Mouse (Mus musculus): Measurements from ENCODE around the gene Gpr137.
"Not testable (repeated sequence)": the region's sequence is repeated elsewhere in the genome, so short reads cannot be mapped to it uniquely, and the experiment has no call there.

The Gpr137 gene

DNA sequence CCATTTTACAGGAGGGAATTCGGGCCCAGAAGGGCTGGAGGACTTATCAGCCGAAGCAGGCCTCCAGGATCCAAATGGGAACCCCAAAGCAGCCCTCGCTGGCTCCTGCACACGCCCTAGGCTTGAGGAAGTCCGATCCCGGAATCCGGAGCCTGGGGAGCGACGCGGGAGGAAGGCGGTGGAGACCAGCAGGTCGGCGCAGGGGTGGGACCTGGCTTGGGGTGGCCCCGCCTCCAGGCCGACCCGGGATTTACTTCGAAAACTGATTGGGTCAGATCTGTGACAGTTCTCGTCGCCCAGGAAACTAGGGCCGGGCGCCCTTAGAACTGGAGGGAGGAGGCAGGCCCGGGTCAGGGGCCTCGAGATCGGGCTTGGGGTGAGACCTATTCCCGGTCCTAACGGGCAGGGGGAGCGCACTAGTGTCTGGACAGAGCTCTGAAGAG lies at the start of gene Gpr137:
Gpr137 (minus strand) TSS at position 232 of the 443 bp plus-strand sequence.
- peak; percentile 98 for DNase-seq (ENCODE audit: inconsistent ontology term)

DNA sequence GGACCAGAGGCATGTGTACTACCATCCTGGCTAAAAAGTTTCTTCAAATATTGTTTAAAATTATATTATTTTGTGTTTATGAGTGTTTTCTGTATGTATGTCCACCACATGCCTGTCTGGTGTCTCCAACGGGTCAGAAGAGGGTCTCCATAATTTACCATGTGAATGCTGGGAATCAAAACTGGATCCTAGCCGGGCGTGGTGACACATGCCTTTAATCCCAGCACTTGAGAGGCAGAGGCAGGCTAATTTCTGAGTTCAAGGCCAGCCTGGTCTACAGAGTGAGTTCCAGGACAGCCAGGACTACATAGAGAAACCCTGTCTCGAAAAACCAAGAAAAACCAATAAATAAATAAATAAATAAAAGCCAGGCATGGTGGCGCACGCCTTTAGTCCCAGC lies 48.9 kb upstream of the Gpr137 start:
- DNase-seq (ENCODE audit: inconsistent ontology term): not testable (repeated sequence)

DNA sequence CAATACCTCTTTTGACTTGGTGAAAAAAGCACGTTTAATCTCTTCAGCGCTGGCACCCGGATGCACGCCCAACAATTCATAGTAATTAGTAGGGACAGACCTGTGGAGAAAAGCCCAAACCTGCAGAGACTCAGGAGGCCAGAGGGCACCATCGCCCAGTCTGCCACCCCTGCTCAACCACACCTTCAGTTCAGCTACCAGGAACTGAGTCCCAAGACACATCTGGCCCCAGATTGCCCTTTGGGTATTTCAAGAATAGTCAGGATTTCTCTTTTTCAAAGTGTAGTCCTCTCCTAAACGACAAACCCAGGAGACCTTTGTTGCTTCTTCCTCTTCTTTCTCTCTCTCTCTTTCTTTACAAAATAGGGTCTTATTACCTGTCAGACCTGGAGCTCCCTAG lies 48.4 kb upstream of the Gpr137 start:
- no peak for DNase-seq (ENCODE audit: inconsistent ontology term)

DNA sequence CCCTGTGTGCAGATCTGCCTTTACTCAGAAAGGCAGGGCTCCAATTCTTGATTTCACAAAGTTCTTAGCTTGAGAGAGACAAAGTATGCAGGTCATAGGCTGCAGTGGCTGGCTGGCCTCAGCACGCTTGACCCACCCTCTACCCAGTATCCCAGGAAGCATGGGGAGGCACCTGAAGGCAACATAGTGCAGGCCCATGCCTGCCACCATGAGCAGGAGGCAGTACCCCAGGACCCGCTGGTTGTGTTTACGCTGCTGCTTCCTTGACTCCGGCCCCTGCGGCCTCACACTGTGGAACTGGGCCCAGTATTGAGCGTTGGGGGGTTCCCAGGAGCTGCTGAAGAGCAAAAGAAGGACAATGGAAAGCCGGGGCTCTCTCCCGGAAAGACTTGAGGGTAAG lies 47.0 kb upstream of the Gpr137 start:
- DNase-seq (ENCODE audit: inconsistent ontology term): no peak

DNA sequence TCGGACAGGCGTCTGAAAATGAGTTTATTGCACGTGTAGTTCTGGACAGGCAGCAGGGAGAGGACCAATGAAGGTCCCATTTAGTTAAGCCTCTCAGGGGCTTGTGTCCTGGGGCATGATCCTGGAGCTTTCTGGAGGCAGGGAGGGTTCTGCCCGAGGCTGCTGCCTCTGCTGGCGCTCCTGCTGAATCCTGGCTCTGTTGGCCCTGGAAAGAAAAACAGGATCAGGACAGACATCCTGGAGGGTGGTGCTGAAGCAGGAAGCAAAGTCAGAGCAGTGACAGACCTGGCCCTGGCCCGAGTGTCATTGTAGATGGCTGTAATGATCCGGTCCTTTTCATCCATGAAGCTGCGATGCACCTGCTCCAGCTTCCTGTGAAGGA lies 45.6 kb upstream of the Gpr137 start:
- DNase-seq (ENCODE audit: inconsistent ontology term): no peak

DNA sequence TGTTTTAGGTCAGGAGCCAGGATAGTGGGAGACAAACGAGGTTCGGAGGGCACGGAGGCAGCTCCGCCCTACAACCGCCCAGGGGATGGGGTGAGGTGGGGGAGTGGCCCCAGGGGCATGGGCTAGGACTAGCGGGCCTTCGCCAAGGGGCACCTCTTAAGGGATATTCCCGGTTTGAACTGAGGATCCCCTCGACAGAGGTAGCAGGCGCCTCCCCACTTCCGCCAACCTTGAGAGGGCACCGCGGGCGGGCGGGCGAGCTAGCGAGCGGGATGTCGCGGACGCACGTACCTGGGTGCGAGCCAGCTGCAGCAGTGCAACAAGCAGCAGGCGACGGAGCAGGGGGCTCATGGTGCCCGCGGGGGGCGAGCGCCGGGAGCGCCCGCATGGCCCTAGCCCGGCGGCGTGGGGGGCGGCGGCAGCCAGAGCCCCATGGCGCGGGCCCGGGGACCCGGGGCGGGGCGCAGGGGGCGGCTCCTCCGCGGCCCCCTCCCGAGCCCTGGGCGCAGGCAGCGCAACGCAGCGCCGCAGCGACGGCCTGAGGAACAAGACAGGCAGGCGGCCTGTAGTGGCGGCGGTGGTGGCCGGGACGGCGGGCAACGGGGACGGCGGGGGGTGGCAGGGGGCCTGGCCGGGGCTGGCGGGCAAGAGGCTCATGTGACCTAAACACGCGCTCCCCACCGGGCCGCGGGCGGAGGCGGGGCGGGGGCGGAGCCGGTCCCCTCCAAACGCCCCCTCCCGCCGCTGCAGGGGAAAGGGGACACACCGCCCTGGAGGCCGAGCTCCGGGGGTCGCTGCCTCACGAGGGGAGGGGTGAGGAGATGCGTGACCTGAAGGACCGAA lies 45.0 kb upstream of the Gpr137 start, which contains the start of gene Vegfb:
Vegfb (minus strand) TSS at position 591 of the 843 bp plus-strand sequence.
- DNase-seq (ENCODE audit: inconsistent ontology term): peak; percentile 74

DNA sequence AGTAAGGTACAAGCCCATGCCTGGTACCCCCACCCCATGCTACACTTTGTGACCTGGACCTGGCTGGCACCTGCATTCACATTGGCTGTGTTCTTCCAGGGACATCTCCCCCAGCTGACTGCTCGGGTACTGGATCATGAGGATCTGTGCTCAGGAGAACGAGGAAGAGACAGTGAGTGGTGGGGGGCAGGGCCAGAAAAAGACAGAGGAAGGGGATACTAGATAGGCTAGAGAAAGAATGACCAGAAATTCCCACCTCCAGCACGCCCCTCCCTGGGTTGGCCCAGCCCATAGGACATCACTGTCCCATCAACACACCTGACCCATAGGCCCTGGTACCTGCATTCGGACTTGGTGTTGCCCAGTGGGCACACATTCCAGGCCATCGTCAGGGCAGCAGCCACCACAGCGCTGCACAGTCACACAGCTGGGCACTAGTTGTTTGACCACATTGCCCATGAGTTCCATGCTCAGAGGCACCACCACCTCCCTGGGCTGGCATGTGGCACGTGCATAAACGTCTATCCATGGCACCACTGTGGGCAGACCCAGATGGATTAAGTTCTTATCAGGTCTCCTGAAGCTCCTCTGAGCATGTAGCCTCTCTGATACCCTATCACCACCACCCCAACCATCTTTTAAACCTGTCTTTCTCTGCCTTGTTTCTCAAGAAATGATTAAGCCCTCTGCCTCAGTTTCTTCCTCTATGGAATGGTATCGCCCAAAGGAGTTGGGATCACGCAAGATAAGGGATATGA lies 43.9 kb upstream of the Gpr137 start:
- no peak for DNase-seq (ENCODE audit: inconsistent ontology term)

DNA sequence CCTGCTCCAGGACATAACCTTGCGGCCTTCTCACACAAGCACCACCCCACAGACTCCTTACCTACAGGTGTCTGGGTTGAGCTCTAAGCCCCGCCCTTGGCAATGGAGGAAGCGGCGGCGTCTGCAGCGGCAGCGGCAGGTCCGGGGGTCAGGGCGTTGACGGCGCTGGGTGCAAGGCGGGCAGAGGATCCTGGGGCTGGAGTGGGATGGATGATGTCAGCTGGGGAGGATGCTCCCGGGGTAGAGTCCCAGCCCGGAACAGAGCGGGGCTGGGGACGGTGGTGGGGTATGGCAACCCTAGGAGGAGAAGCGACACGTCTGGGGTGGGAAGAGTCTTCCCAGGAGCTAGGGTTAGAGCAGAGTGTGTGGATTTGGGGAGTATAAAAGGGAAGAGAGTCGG lies 43.0 kb upstream of the Gpr137 start:
- no peak for DNase-seq (ENCODE audit: inconsistent ontology term)

DNA sequence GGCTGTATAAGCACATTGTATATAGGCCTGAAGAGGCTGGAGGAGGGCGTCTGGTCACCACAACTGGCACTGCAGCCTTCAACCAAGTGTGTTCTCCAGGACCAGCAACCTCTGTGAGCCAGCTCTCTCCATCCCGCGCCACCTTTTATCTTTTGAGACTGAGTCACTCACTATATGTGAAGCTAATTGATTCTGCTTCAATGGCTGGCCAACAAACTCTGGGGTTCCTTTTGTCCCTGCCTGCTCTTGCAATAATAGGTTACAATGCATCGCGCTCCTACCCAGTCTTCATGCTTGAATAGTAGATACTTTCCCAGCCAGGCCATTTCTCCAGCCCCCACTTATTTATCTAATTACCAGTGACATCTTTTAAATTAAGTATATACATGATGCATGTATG lies 41.3 kb upstream of the Gpr137 start:
- peak; percentile 77 for DNase-seq (ENCODE audit: inconsistent ontology term)

DNA sequence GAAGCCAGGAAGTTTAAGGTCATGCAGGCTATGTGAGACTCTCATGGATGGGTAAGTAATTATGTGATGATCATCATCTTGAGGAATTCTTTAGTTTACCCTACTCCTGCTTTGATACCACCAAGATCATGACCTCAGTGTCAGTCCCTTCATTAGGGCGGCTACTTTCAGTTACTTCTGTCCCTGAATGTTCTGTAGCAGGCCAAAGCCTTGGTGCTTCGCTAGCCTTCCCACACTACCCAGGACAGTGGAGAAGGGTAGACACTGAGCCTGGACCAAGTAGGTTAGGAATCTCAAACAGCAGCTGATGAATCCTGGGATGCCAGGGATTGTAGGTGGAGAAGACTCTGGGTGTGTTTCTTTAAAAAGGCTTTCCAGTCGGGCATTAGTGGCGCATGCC lies 39.2 kb upstream of the Gpr137 start:
- DNase-seq (ENCODE audit: inconsistent ontology term): no peak

DNA sequence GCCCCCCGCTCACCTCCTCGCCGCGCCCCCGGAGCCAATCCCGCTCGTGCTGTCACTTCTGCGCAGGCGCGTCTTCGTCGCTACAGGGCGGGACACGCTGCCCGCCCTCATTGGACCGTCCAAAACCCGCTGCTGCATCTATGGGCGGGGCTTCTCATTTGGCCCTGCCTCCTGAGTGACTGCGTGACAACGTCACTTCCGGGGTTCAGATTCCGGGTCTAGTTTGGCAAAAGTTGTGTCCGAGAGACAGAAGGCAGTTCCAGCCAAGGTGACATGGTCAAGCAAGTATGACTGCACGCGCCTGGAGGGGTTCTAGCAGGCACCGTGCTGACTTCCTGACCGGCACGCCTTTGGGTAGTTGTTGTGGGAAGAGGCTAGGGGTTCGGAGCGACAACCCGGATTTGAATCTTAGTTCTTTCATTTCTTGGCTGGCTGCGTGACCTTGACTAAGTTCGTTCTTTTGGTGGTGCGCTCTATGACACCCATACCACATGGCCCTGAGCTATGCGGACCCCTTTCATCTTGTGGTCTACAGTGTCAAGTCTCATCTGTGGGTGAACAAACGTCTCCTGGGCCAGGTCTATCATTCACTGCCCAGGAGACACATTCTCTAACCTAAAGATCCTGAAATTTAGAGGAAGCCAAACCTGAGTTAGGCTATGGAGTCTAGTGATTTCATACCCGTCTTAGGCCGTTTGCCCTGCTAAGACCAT lies 38.3 kb upstream of the Gpr137 start, which contains the start of gene Fkbp2:
Fkbp2 (minus strand) TSS at position 121 of the 713 bp plus-strand sequence.
- peak; percentile 98 for DNase-seq (ENCODE audit: inconsistent ontology term)

DNA sequence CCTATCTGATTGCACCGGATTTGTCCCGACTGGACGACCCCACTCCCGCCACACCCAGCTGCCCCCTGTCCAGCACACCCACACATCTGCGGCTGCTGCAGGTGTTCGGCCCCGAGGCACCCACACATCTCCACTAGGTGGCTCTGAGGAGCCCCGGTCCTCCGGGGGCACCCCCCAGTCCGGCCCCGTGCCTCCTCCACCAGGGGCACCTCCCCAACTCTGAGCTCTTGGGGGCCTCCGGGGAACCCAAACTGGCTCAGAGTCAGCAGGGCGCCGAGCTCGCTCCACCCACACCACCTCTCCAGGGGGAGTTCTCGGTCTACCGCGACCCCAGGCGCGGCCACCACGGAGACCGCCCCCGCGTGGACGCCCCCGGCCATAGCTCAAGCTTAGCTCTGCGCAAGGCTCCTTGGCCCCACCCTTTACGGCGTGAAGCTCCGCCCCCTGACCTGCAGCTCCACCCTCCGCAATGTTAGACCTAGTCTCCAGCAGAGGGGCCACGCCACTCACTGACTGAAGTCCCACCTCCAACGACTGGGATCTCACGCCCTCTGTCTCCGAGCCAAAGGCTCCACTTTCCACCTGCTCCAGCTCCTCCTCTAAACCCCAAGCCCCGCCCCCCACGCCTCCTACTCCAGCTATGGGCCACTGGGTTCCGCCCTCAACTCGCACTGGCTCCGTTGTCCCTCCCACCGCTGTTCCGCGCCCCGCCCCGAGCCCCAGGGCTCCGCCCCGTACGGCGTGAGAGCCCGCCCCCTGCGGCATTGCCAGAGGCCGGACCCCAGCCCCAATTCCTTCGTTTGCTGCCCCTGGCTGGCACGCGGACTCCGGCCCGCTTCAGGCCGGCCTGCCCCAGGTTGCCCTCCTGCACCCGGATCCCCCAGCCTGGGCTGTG lies 37.5 kb upstream of the Gpr137 start:
- DNase-seq (ENCODE audit: inconsistent ontology term): peak; percentile 100

DNA sequence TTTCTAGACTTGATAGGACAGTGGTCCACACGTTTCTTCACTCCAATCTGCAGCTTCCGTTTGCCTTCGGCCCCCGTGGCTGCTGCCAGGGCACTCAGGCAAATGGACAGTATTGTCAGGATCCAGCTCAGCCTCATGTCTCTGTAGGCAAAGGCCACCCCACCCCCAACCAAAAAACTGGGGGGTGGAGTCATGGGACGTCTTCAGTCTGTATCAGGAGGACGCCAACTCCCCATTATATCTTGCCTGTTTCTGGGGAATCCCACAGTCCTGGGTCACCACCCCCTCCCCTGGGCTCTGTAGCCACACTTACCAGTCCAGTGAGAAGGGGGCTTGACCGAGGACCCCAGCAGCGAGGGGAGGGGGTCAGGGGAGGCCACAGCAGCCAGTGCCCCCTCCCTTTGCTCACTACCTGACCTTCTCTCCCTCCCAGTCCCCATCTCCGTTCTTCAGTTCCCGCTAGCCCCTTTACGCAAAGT lies 36.8 kb upstream of the Gpr137 start:
- peak; percentile 59 for DNase-seq (ENCODE audit: inconsistent ontology term)

DNA sequence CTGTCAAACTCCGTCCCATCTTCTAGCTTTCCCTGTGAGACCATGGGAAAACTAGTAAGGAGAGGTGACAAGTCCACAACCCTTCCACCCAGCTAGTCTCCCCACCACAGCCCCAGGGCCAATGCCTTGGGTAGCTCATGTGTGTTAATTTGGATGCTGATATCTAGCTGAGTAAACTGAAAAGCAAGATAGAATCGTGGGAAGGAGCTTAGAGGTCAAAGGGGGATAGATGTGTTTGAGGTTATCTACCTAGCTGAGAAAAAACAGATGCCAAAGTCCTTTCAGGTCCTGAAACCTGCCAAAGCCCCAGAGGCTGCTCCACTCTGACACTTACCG lies 36.3 kb upstream of the Gpr137 start:
- no peak for DNase-seq (ENCODE audit: inconsistent ontology term)

DNA sequence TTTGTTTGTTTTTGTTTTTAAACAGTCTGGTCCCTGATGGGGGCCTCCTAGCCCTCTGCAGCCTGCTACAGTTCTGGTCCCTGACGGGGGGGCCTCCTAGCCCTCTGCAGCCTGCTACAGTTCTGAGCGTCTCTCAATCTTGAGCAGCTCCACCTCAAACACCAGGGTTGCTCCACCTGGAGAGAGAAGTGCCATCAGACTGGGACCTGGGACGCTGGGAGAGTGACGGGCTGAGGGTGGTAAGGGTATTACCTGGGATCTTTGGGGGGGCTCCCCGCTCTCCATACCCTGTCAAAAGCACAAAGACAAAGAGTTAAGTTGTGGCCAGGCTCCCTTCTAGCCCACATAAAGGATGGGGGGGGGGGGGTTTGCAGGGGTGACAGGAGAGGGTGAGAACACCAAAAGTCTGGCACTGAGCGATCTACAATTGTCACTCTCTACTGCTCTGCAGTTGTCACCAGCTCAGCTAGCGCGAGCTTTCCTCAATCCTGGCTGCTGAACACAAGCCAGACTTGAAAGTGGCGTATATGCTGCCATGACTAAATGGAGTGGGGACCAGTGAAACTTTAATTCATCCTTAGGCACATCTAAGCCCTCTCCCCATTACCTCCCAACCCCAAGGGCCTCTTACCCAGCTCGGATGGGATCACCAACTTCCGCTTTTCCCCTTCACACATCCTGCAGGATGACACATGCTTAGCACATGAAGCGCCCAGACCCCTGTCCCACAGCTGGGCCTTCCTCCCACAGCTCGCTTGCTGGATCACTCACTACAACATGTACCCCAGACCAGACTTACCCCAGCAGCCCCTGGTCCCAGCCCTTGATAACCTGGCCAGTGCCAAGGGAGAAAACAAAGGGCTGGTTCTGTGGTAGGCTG lies 35.7 kb upstream of the Gpr137 start:
- no peak for DNase-seq (ENCODE audit: inconsistent ontology term)

DNA sequence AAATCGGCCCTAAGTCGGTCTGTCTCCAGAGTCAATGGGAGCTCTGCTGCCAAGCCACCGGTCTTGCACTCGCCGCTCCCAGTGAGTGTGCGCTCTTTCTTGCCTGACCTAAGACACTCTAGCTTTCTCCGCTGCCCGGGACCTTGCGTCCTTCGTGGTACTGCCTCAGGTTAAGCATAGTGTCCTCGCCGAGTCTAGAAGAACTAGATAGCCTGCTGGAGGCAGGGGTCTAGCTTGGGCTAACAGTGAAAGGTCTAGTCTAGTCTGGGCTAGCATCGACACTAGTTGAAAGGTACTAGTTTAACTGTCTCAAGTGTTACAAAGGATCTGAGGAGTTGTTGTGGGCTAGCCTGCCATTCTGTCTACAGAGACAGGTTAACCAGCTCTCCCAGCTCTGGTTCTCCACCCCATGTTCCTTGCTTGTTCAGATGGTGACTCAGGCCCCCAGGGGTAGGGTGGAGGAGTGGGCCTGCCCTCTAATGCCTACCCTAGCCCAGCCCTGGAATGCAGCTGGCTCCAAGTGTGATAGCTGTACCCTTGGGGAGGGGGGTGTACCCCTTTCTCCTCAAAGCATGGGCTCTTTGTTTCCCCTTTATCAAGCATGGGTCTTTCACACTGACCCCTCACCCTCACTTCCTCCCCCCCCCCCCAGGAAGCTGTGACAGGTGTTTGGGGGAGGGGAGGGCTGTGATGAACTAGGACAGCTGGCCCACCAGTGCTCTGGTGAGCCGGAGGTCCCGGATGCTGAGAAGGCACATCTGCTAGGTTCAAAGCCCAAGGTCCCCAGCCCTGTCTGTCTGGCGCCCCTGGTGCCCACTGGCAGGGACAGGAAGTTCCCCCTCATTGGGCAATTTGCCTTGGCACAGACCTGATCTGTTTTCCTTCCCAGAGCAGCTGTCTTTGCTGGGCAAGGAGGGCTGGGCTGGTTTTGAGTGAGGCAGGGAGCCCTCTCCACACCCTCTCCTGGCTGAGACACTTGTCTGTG lies 33.5 kb upstream of the Gpr137 start, which contains the start of gene Plcb3:
Plcb3 (minus strand) TSS at position 934 of the 985 bp plus-strand sequence.
- peak; percentile 77 for DNase-seq (ENCODE audit: inconsistent ontology term)

DNA sequence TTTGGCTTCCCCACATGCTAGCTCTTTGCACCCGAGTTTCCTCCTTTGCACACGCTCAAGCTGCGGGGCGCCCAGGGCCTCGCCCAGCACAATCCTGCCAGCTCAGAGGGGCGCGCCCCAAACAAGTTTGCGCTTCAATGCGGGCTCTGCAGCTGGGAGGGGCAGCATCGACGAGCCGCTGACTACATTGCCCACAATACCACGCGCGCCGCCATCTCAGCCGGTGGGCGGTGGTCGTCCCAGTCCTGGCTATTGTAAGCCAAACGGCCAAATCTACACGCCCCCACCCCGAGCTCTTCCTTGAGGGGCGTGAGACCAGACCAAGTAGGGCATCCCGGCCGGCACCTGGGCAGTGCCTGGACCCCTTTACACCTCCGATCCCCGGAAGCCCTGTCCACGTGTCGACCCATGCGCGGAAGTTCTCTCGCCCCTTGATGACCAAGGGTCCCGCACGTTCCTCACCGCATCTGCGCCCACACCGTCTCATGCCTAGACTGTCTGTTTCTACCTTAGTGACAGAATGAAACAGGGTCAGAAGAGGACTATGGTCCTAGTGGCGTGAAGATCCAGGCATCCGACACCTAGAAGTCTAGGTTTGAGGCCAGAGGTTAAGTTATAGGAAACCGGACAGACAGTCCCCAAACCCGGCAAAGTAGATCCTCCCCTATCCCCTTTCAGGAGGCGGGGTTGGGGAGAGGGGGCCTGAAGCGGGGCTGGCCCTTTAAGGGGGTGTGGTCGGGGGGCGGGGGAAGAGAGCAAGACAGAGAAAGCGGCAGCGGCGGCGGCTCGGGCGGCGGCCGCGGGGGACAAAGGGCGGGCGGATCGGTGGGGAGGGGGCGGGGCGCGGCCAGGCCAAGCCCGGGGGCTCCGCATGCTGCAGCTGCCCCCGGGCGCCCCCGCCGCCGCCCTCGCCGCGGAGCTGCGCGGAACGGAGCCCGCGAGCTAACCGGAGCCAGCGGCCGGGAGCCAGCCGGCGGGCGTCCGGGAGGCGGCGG lies 32.2 kb upstream of the Gpr137 start, which contains the start of gene Ppp1r14b:
Ppp1r14b (plus strand) TSS at position 758 of the 995 bp plus-strand sequence.
- DNase-seq (ENCODE audit: inconsistent ontology term): peak; percentile 96
